Mouse (Mus musculus) left cerebral cortex, adult 18-20 months (tissue): ENCODE data around the gene Cfap299. TPM values are rescaled to one million over a fixed set of nuclear protein-coding genes. Genes with fewer than 3 reads are reported as not detected.

Experiments used
- DNase-seq, 2 experiments: peaks; one replicate each; pipeline ENCODE4 v3.0.0; 2021 to 2022; ENCODE audit warnings: low spot score in 2 of 2, mixed read lengths in 1 of 2
- total RNA-seq, 2 experiments: library from RNA; stranded (reverse); gene quantifications; 2 replicates each; pipeline ENCODE4 v1.2.3; 2021

Cfap299 gene
- total RNA-seq, 2 experiments from 2014 or later: 0.40 TPM; not detected in 1

DNA sequence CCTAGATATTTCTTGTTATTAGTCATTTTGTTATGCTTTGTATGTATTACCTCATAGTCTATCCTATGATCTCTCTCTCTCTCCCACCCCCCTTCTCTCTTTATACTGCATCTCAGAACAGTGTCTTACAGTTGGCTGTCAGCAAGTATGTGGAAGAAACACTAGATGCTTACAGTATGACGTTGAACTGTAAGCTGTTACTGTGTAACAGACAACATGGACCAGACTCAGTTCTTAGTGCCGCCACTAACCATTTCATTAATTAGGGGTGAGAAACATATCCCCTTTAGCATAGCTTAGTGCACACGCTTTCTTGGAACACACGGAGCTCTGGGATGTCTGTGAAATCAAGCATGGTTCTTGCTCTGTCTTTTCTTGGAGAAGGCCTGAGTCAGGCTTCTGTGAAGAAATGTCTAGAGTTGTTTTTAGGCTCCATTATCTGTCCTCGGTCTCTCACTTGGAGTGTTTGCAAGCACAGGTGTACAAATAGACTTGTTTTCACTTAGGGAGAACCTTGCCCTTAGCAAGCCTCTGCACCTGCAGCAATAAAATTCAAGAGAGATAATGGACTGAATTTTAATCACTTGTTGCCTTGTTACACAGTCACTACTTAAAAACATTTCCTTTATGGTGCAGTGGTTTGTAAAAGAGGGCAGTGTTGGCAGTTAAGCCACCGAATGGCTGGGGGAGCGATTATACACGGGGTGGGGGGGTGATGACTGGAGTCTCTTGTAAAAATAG lies 47.1 kb downstream of the Cfap299 start:
- DNase-seq: no peak

DNA sequence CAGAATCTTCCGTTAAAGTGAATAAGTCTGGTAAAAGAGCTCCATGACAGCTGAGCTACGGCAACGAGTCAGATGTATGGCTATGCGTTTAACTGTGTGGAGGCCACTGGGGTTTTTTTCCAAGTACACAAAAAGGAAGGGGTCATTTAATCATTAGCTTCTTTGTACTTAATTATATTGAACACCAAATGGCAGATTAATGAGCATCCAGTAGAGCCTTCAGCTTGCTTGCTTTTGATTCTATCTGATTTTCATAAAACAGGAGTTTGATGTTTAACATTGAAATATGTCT lies 47.6 kb downstream of the Cfap299 start:
- DNase-seq: no peak

DNA sequence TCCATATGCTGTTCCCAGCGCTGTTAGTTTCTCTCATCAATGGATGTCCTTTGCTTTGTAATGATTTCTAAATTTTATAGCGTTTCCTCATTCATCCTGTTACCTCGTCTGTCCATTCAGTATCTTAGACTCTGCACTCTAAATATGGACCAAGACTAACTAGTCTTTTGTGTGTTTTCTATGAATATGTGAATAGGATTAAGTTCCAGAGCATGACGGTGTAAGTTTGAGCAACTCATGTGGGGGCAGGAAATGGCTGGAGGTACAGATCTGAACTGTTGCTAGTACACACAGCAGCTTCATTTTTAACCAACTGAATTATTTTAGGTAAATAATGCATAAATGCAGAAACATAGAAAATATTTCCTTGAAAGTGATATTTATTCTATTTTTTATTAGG lies 51.3 kb downstream of the Cfap299 start:
- DNase-seq: no peak

DNA sequence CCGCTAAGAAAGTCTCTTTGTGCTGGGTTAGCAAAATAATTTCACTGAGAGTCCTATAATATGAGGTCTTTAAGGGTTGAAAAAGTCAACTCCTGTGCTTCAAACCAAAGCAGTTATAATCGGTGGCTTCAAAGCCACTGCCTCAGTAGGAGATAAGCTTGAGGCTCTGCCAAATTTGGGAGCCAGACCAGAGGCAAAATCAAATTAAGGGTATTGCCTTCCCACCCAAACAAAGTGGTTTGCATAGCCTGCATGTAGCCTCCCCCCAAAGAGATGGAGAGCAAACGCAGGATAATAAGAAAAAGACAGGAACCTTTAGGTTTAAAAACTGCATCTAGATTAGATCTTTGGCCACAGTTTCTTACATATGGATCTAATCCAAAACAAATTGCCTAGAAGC lies 58.0 kb downstream of the Cfap299 start:
- DNase-seq: no peak

DNA sequence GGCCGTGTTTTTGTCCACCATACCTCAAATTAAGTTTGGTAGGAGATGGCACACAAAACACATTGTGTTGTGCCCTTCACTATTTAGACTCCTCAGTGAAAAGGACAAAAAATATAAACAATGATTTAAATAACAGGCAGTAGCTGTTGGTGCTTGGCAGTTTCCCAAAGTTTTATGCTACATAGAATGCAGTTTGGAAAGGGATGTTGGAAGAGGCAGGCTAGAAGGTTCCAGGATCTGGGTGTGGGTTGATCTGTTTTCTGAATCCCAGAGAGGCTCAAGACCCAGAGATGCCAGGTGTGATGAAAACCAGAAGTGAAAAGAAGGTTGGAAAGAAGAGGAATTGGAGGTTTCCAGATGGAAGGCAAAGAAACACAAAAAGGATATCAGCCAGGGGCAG lies 73.1 kb downstream of the Cfap299 start:
- peak in 1 of 2 experiments; percentile 6 for DNase-seq

DNA sequence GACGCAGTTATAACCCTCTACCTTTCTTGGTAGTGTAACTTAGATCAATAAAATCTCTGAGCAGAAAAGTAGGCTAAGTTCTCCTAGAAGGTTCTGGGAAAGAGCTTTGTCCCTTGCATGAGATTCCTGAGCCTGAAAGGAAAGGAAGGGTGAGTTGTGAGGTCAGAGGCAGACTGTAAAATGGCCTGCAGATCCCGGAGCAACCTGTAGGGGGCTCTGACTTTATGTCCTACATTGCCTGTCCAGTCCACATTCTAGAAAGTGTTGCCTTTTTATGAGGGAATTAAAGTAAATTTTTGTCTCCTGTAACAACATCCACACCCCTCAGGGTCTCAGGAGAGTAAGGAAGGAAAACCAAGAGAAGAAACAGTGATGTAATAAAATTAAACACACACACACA lies 81.0 kb downstream of the Cfap299 start:
- no peak for DNase-seq

DNA sequence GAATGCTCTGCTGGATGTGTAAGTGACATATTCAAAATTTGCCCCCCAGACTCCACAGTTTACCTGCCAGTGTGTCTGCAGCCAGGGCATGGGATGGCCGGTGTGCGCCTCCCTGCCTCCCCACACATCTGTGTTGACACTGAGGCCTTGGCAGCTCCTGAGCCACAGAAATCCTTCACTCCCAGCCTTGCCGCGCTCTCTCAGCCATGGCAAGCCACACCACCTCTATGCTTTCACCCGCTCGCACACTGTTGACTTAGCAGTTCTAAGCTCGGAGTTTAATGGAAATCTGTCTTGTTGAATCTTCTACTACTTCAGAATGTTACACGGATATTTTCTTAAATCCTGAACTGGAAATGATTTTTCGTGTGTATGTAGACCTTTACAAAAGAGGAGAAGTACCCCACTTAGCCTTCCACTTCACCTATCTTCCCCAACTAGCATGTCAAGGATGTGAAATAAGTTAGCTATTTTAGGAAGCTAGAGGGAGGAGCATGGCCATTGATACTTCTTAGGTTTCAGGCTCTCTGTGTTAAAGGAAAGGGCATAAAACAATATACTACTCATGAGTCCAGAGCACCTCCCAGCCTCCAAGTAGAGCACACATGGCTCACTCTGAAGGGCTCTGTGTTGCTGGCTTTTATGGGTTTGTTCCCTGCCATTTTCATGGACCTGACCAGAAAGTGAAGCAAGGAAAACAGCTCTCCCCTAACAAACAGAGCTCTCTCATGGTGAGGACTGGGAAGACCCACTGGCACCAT lies 87.5 kb downstream of the Cfap299 start:
- no peak for DNase-seq

DNA sequence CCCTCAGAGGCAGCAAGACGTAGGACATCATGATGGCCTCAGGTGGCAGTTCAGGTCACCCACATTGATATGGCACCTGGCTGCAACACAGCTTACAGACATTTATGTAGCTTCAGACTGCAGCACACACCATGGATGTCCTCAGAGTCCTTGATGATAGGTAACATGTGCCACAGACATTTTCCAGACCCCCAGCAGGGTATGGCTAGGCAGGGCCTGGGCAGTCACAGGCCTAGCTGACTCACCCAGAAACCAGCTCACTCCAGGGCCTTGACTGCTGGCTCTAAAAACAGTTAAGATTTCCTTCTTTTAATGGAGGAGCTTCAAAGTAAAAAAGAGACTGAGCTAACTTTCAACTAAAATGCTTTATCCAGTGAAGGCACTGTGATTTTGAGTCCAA lies 95.9 kb downstream of the Cfap299 start:
- no peak for DNase-seq

DNA sequence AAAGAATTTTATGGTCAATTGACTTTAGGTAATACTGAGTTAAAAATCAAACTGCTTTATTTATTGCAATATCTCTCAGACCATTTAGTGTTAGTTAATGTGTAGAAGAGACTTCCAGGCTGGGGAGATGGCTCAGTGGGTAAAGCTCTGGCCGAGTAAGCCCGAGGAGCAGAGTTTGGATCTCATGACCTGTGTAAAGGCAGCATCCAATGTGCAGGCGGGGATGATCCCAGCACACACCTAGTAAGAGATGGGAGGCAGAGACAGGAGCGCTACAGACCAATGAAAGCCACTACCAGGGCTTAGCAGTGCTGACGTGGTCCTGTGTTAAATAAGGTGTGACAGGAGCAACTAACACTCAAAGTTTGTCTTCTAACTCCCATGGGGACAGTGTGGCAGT lies 97.0 kb downstream of the Cfap299 start:
- no peak for DNase-seq

DNA sequence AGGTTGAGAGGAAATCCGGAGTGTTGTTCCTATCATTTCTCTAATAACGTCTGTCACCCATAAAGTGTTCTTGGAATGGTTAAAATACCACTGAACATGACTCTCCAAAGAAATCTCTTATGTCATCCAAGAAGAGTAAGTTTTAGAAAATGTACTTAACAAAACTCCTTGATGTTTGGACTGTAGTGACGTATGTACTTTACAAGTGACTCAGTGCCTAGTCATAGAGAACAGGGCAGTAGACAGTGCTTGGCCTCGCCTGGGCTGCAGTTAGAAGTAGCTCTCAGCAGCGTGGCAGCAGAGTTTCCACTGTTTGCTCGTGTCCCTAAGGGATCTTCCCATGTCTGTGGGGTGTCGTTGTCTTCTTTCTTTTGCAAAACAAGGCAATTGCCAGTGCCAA lies 101.0 kb downstream of the Cfap299 start:
- DNase-seq: no peak

DNA sequence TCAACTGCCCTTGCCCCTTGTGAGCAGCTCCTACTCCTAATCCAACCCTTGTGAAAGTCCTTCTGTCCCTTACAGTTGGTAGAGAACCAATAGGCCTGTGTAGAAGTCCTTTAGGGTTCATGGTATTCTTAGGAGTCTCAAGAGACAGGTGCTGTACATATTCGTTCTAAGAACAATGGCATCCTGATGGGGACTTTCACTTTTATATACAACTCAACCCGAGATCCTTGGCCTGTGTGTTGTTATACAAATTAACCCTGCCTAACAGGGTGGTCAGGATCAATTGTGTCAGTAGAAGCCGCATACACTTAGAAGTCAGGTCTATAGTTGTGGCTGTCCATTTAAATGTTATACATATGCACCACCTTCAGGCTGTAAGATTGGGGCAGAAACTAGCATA lies 109.6 kb downstream of the Cfap299 start:
- no peak for DNase-seq

DNA sequence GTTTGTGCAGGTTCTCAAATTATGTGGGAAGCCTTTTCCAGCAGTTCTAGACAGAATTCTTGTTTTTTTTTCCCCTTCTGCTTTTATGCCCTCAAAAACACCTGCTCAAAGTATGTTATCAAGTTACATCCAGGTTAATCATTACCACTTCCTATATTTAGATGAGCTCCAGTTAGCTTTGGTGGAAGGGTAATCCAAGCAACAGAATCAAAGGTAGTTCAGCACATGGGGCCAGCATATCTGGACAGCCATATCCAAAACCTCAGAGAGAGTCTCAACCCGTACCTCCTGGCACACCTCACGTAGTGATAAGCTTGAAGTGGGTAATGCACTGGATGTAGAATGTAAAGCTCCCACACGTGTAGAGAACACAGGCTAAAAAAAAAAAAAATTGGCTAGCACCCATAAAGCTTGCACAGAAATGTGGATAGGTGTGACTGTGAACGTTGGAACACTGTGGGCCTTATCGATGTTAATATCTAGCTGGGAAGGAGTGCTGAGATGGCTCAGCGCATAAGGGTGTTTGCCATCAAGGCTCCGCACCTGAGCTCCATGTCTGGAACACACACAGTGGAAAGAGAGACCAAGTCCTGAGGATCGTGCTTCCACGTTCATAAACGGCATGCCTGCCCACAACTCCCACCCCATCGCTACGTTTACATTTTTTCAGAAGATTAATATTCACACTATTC lies 117.8 kb downstream of the Cfap299 start:
- no peak for DNase-seq

DNA sequence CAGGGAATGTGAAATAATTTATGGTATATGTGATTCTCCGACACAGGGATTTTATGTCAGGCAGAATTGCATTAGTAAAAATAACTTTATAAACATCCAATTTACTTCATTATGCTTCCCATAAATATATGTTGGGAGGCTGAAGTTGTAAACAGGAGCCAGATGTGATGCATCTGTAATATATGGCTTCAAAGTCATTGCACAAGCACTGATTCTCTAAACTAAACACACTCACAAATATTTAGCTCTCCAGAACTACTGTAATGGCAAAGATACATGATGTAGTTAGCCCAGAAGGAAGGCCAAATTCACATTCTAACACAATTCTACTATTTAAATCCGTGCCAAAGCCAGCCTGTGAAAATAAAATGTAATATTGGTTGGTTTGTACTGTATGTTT lies 120.8 kb downstream of the Cfap299 start:
- DNase-seq: no peak

DNA sequence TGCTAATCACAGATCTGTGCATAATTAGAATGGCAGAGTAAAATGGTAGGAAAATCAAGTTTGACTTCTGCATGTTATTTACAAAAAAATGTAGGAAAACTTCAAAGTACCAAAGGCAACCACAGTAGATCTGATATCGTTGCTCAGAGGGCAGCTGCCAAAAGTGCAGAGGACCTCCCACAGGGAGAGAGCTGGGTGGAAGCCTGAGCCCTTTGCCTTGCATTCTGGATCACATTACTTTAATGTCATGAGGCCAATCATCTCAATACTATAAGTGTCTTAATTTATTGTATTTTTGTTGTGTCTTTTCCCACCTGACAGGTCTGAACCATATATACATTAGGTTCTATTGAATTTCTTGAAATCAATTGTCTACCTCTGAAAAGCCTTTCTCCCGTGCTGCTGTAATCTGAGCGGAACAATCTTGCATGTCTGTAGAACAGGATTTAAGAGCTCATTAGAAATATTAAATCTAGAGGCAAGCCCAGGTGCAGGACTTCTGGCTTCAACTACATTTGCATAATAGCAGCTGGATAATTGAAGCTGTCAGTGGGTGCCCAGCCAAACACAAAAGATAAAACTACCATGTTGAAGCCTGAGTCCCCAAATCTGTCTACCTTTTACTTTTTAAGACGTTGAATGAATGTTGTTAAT lies 137.9 kb downstream of the Cfap299 start:
- no peak for DNase-seq

DNA sequence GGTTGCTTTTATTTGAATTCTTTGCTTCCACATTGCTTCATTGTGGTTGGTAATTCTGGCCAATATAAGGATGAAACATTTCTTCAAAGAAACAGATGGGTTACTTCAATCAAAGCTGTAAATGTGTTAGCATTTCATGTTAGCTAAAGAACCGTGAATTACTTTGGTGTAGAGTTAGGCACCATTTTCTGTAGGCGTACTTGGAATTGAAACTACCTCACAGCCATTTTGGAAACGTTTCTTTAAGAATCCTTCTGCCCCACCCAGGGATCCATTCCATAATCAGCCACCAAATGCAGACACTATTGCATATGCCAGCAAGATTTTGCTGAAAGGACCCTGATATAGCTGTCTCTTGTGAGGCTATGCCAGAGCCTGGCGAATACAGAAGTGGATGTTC lies 140.9 kb downstream of the Cfap299 start:
- DNase-seq: no peak

DNA sequence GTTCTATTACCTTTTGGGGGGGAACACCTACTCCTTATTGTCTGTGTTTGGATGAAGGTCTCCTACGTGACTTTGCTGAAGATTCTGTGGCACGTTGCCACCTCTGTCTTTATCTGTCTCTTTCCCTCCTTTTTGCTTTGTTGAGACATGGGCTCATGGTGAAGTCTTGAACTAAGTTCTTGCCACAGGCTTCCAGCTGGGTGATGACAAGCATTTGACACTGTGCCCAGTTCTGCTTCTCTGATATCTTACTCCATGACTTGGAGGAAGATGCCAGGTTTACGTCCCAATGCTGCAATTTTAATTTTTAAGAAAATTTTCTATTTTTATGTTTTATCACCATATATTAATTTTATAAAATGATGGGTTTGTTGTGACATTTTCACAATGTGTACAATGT lies 147.4 kb downstream of the Cfap299 start:
- no peak for DNase-seq

DNA sequence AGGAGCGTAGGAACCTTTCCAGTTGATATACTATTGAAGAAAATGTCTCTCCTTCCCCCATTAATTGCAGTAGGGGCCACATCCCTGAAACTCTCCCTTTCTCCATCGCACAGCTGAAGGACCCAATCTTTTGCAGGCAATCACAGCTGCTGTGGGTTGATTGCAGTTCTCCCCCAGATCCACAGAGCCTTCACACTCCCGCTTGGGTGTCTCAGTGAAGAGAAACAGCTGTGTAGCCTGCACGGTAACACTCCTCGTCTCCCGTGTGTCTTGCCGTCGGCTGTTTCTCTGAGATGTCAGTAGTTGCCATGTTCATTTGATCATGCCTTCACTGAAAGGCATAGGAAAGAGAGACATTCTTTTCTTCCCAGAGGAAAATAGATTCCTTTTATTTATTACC lies 148.2 kb downstream of the Cfap299 start:
- DNase-seq: no peak

DNA sequence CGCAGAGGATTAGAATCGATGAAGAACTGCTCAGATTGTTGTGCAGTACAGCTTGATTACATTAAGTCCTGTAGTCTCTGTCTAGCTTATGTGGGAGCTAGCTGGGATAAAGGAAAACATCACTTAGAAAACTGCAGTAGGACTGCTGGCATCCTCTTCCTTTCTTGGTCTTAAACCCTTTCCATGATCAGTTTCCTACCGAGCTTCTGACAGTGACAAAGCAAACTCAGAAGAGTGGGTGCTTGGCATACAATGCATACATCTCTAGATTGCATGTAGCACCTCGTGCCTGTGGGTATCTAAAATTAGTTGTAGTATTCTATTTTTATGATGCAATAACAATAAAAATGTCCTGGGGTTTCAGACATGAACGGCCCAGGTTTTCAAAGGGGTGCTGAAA lies 154.4 kb downstream of the Cfap299 start:
- DNase-seq: no peak

DNA sequence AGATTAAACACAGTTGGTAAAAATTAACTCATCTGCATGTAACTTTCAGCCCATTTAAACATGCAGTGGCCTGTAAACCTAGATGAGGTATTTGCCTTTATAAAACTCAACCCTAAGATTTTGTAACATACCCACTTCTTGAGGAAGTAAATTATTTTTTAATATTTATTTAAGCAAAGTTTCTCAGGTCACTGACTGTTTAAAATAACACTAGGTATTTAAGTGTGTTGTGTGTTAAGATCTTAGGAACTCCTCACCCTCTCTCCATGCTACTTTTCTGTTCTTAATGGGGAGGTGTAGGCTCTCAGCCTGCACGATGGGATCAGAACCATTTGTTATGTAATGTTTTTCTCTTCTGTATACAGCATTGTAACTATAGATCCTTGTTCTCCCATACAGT lies 156.1 kb downstream of the Cfap299 start:
- DNase-seq: no peak

DNA sequence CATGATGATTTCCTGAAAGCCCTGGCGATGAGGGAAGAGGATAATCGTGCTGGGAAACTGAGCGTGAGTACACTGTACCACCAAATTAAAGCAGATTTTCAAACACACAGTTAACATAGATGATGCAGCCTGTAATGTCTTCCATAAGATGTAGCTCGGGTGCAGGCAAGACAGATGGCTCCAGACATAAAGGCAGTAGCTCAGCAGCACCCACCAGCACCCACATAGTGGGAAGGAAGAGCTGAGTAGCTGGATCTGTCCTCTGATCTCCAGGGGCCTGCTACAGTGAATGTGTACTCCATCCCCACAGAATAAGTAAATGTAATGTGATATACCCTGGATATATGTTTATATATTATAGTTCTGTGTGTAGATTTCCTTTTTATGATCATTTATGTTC lies 169.2 kb downstream of the Cfap299 start:
- no peak for DNase-seq

DNA sequence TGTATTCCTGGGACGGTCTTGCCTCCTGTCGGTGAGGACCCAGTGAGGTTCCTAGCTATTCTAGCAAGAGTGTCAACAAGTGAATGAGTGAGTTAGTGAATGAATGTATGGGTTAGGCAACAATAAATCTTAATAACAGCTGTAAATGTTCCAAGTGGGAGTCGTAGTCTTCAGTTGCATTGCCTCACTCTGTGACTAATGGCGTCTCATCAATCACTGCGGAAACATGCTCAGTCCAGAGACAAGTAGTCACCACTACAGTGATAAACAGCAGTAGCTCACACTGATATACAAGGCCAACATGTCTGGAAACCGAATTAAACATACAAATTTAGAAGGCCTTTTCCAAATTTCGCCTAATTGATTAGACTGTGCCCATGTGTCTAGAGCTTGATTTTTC lies 187.1 kb downstream of the Cfap299 start:
- no peak for DNase-seq

DNA sequence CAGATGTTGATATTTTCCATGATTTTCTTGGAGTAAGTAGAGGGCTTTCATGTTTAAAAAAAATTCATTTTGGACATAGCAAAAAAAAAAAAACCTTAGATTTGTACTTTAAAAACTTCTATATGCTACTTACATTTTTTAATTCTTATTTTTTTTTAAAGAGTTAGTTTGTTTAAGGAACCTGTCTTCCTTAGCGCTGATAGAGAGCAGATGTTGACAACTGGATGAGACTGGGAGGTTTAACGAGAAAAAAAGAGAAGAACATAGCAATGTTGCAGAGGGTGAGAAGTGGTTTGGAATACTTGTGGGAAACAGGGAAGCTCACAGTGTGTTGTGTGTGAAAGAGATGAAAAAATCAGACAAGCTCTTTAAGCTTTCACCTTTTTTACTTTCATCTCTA lies 191.0 kb downstream of the Cfap299 start:
- no peak for DNase-seq
